Mouse (Mus musculus) midbrain, embryonic 16.5 days (tissue): ENCODE results near the gene Ppfibp2. TPM values are rescaled to one million over a fixed set of nuclear protein-coding genes. Genes with fewer than 3 reads are reported as not detected.

ENCODE experiments used
- ATAC-seq: fragments of 200-750 bp; cut with Nextera tagmentation; 2 replicates; pipeline ENCODE4 v1.8.0; 2017; ENCODE audit warnings: moderate TSS enrichment
- H3K27ac ChIP-seq: fragments of 300-500 bp; sonication (generic); 2 replicates; pipeline ENCODE4 v1.5.1; 2014; ENCODE audit warnings: mild to moderate bottlenecking, low read length, mixed read lengths
- H3K27me3 ChIP-seq: fragments of 300-500 bp; sonication (generic); 2 replicates; pipeline ENCODE4 v1.6.1; 2014; ENCODE audit warnings: low read depth, low read length, mixed read lengths; ENCODE audit not compliant: control insufficient read depth, insufficient read depth
- H3K36me3 ChIP-seq: fragments of 300-500 bp; sonication (generic); 2 replicates; pipeline ENCODE4 v1.6.1; 2014; ENCODE audit warnings: mild to moderate bottlenecking, low read length, moderate library complexity, mixed read lengths; ENCODE audit not compliant: control insufficient read depth, insufficient read depth
- H3K4me1 ChIP-seq: fragments of 300-500 bp; sonication (generic); 2 replicates; pipeline ENCODE4 v1.6.1; 2014; ENCODE audit warnings: mild to moderate bottlenecking, low read length, mixed read lengths; ENCODE audit not compliant: control insufficient read depth, insufficient read depth
- H3K4me2 ChIP-seq: fragments of 300-500 bp; sonication (generic); 2 replicates; pipeline ENCODE4 v1.6.1; 2014; ENCODE audit warnings: mild to moderate bottlenecking, low read length, mixed read lengths
- H3K4me3 ChIP-seq: fragments of 300-500 bp; sonication (generic); 2 replicates; pipeline ENCODE4 v1.5.1; 2014; ENCODE audit warnings: low read depth, mild to moderate bottlenecking, low read length, moderate library complexity, mixed read lengths
- H3K9ac ChIP-seq: fragments of 300-500 bp; sonication (generic); 2 replicates; pipeline ENCODE4 v1.6.1; 2014; ENCODE audit warnings: low read depth, low read length, mixed read lengths
- H3K9me3 ChIP-seq: fragments of 300-500 bp; sonication (generic); replicated peaks from 2 replicates; pipeline ENCODE4 v1.6.1; 2014; ENCODE audit warnings: mild to moderate bottlenecking, low read length, mixed read lengths; ENCODE audit not compliant: control insufficient read depth, poor library complexity, severe bottlenecking
- WGBS: fragments of 180-500 bp; shearing (Covaris S2); extraction: QIAGEN DNeasy Blood & Tissue Kit; methylation state at CpG from one replicate; pipeline ENCODE4 v1.1.7; 2014; 5-methylcytosine and 5-hydroxymethylcytosine counted together
- polyA plus RNA-seq: library from polyadenylated mRNA; unstranded; fragments of >200 nt; fragmentation: Nextera tagmentation; extraction: Ambion mirVana; gene quantifications from 2 replicates; pipeline ENCODE4 v1.2.1, GENCODE M21; 2015

Ppfibp2 gene
- polyA plus RNA-seq, 1 experiment from 2014 or later: 1.4 TPM

DNA sequence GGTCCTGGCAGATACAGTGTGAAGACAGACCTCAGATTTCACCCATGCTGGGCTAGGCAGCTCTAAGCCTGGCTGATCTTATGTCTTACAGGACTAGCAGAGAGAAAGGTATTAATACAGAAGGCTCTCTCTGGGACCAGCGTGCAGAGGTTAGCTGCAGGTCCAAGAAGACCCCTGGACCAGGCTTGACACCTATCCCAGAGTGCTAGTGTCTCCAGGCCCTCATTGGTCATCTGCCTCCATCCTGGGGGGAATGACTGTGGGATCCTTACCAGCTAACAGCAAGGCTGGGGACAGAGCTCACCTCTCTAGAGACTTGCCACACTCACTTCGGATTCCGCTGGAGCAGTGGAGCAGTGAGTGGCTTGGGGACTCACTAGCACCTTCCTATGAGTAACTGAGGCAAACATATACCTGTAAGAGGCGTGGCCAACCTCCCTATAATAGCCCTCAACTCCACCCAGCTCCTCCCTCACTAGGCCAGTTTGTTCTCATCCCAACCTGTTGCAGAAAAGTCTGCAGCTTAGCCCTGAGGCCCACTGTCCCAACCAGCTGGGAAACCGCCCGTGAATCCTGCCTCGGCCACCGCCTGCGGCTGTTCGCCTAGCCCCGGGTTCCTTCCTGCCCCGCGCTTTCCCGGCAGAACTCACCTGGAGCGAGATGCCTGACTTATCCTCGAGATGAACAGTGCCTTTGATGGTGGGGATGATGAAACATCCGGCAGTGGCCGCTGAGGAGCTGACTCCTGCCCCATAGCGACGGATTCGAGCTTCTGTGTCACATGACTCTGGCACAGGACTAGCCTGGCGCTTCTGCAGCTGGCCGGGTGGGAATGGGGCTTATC lies 162.5 kb downstream of the Ppfibp2 start, which contains the start of gene Cyb5r2:
TSS of gene Cyb5r2 (minus strand) at position 725 of the 844 bp plus-strand sequence.
- Histone ChIP-seq H3K27ac (no peak within 1 kb of the TSS), H3K9ac (peak within 1 kb of the TSS; percentile 63), H3K4me2 (peak within 1 kb of the TSS; percentile 82), H3K4me3 (peak within 1 kb of the TSS; percentile 35), H3K27me3 (no peaks in the 10 kb centered on the region), H3K9me3 (no peaks in the 10 kb centered on the region), H3K36me3 (no peaks in the 10 kb centered on the region), H3K4me1 (peaks cover 5% of the 10 kb centered on the region; the same call in 1 of the 2 replicates)
- 14% methylated on average over 23 of the region's 23 CpGs for whole genome bisulfite sequencing
- ATAC-seq: peak; percentile 87

GRCm38 (mm10) chr7:107770812-107771211 lies 175.8 kb downstream of the Ppfibp2 start:
- Histone ChIP-seq H3K4me3 (no peak overlapping the region), H3K4me2 (no peak overlapping the region), H3K27me3 (no peaks in the 10 kb centered on the region), H3K9me3 (no peaks in the 10 kb centered on the region), H3K27ac (no peak overlapping the region), H3K36me3 (no peaks in the 10 kb centered on the region), H3K9ac (no peak overlapping the region), H3K4me1 (no peaks in the 10 kb centered on the region)
- ATAC-seq: no peak
- 54% methylated on average over 6 of the region's 6 CpGs for WGBS

DNA sequence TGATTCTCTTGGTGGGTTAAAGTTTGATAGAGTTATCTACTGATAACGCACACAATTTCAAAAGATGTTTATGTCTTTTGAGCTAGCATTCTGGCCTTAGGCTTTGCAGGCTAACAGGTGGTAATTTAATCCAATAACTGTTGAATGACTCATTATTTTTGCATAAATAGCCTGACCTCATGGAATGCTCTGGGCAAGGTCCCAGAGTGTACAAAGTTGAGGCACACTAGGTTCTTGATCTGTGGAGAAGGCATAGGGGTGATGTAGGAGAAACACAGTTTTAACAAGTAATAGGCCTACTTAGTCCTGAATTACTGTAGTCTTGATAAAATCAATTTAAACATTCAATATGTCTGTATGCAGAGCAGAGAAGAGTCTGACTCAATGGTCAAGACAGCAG lies 183.2 kb downstream of the Ppfibp2 start:
- Histone ChIP-seq H3K9ac (no peak overlapping the region), H3K4me3 (no peak overlapping the region), H3K4me2 (no peak overlapping the region), H3K9me3 (no peaks in the 10 kb centered on the region), H3K27me3 (no peaks in the 10 kb centered on the region), H3K36me3 (no peaks in the 10 kb centered on the region), H3K27ac (no peak overlapping the region), H3K4me1 (no peaks in the 10 kb centered on the region)
- no peak for ATAC-seq
- 84% methylated on average over 1 of the region's 1 CpGs for WGBS

- 0 out of 2 replicates have a peak, but pooled peaks have one; percentile 39 for ATAC-seq
- WGBS: 43% methylated on average over 4 of the region's 4 CpGs
- H3K36me3 ChIP-seq: no peaks in the 10 kb centered on the region
- H3K4me2 ChIP-seq: no peak overlapping the region
- H3K27me3 ChIP-seq: no peaks in the 10 kb centered on the region
- no peak overlapping the region for H3K27ac ChIP-seq
- H3K4me3 ChIP-seq: no peak overlapping the region
- no peak overlapping the region for H3K9ac ChIP-seq
- no peaks in the 10 kb centered on the region for H3K4me1 ChIP-seq
- no peaks in the 10 kb centered on the region for H3K9me3 ChIP-seq
Observed at GRCm38 (mm10) chr7:107779611-107780010, 184.6 kb downstream of the Ppfibp2 start.

DNA sequence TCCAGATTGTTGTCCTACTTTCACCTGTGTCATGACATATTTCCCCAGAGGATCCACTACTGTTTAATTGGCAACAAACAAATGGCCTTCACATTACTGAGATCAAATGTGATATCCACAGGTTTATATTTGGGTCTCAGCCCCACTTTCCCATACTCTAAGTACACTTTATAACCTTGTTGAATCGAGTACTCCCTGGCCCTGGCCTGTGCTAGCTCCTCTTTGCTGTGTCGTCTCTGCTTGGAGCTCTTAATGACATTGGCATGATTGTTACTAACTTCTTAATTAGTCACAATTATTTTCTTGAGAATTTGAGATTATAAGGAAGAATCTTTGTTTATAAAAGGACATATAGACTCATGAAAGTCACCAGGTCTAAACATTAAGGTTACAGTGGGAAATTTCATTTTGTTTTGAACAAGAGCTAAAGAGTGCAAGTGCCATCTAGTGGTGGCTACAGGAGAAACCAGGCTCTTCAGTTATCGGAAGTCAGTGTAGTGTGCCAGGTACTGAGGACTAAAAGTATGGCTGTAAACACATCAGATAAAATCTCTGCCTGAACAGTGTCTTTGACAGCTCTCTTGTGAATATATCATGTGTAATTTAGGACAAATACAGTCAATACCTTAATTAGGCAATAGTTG lies 193.1 kb downstream of the Ppfibp2 start:
- H3K27me3 ChIP-seq: no peaks in the 10 kb centered on the region
- no peak overlapping the region for H3K4me2 ChIP-seq
- peak; percentile 79 for ATAC-seq
- no peak overlapping the region for H3K4me3 ChIP-seq
- no peak overlapping the region for H3K27ac ChIP-seq
- 66% methylated on average over 3 of the region's 3 CpGs for WGBS
- no peak overlapping the region for H3K9ac ChIP-seq
- H3K36me3 ChIP-seq: no peaks in the 10 kb centered on the region
- H3K4me1 ChIP-seq: no peaks in the 10 kb centered on the region
- H3K9me3 ChIP-seq: no peaks in the 10 kb centered on the region

GRCm38 (mm10) chr7:107796500-107796899 lies 201.5 kb downstream of the Ppfibp2 start:
- WGBS: 92% methylated on average over 2 of the region's 2 CpGs
- ATAC-seq: no peak
- no peaks in the 10 kb centered on the region for H3K9me3 ChIP-seq
- H3K27me3 ChIP-seq: no peaks in the 10 kb centered on the region
- H3K4me1 ChIP-seq: no peaks in the 10 kb centered on the region
- H3K27ac ChIP-seq: no peak overlapping the region
- no peaks in the 10 kb centered on the region for H3K36me3 ChIP-seq
- H3K4me2 ChIP-seq: no peak overlapping the region
- H3K9ac ChIP-seq: no peak overlapping the region
- no peak overlapping the region for H3K4me3 ChIP-seq

Other genes with a start within 250 kb of the Ppfibp2 start
- 13.6 and 13.8 TPM in 2 replicates for gene Syt9, start 224.5 kb upstream of the Ppfibp2 start, polyA plus RNA-seq
- gene Olfml1, start 27.8 kb upstream of the Ppfibp2 start, polyA plus RNA-seq: 2.4 and 3.3 TPM in 2 replicates
- gene 5330417H12Rik, start 30.0 kb downstream of the Ppfibp2 start, polyA plus RNA-seq: not detected in 2 replicates
- gene Cyb5r2, start 162.8 kb downstream of the Ppfibp2 start, polyA plus RNA-seq: 0.30 TPM in 1 of 2 replicates, not detected in the other
- gene Ovch2, start 206.0 kb downstream of the Ppfibp2 start, polyA plus RNA-seq: not detected in 2 replicates
- gene Olfr467, start 217.1 kb downstream of the Ppfibp2 start, polyA plus RNA-seq: not detected in 2 replicates
- not detected in 2 replicates for gene Olfr469, start 230.3 kb downstream of the Ppfibp2 start, polyA plus RNA-seq